Mouse (Mus musculus): ENCODE measurements around the gene Fbxl2.

Gene Fbxl2

GRCm38 (mm10) chr9:113922677-113923076, 123.3 kb downstream of the Fbxl2 start:
- no peak for DNase-seq (ENCODE audit: low read depth, low spot score)

- DNase-seq (ENCODE audit: low read depth, low spot score), result no peak
These were observed 130.2 kb downstream of the Fbxl2 start for GRCm38 (mm10) chr9:113915789-113916188.
